ENCODE assay signal across 19 mouse cellular contexts in genomic region chr3:144231419-144231818, GRCm38 (mm10). TPM values are rescaled to one million over a fixed set of nuclear protein-coding genes. Genes with fewer than 3 reads are reported as not detected.
A peak's percentile ranks its signal among the peaks of the same experiment; 100 is the strongest.
DNase-seq lines count a peak whose midpoint lies in the region; TF ChIP-seq lines count a peak whose summit lies in the region.
"Had no signal": no experiment of that assay in that cellular context is flagged by ENCODE, and none has a peak within 500 bp of the region (broad histone marks: within the 10 kb centered on the region; RNA-seq: fewer than 3 reads in every experiment).

No protein-coding gene starts in this region.

- no peak for DNase-seq in heart, embryonic 10.5 days (ENCODE audit: low spot score)
- DNase-seq in heart, postnatal 14 days = no peak
- DNase-seq in B cell, adult 2 months = peak; percentile 19 to 29
- DNase-seq in cerebellum, postnatal 10 days = no peak
- DNase-seq in right cerebral cortex, postnatal 36 days (ENCODE audit: low spot score in 2 of 2) = no peak
- DNase-seq: adrenal gland, adult 8-10 months; adrenal gland, postnatal 36 days; cerebellum, adult 11 months; cerebellum, adult 8-10 months; cerebellum, postnatal 25 days; gastrocnemius, postnatal 10 days; heart, postnatal 4 days had no signal

- intact Hi-C loops in heart, postnatal 14 days (cut with DNase I) = no loop called here

- no peak for TF ChIP-seq CTCF in bone marrow, adult 2 months (IDR thresholded peaks at IDR 0.05; ENCODE audit: control insufficient read depth, insufficient read depth, low read length)
- TF ChIP-seq CTCF in small intestine, adult 2 months (IDR thresholded peaks at IDR 0.05; ENCODE audit: extremely low read depth, insufficient read length, insufficient replicate concordance, low read depth, low read length) = no peak

- no peak overlapping the region for H3K4me3 ChIP-seq in heart, embryonic 10.5 days
- peak overlapping the region; percentile 51 for H3K4me3 ChIP-seq in bone marrow, adult 2 months (replicated peaks; ENCODE audit: control insufficient read depth, low read depth, low read length)
- peak overlapping the region; percentile 16 for H3K4me3 ChIP-seq in small intestine, adult 2 months (ENCODE audit: low read depth, low read length)
- H3K4me3 ChIP-seq: embryonic facial prominence, embryonic 12.5 days; forebrain, embryonic 15.5 days; heart, embryonic 13.5 days; hindbrain, embryonic 13.5 days had no signal

- peaks cover 27% of the 10 kb centered on the region for H3K4me1 ChIP-seq in heart, embryonic 10.5 days
- peaks cover 4% of the 10 kb centered on the region; the same call in 1 of the 2 replicates for H3K4me1 ChIP-seq in bone marrow, adult 2 months (ENCODE audit: control insufficient read depth, insufficient read depth, low read length)
- H3K4me1 ChIP-seq in small intestine, adult 2 months (ENCODE audit: control insufficient read depth, insufficient read depth, insufficient read length, low read length) = peaks cover 2% of the 10 kb centered on the region; the same call in 1 of the 2 replicates
- H3K4me1 ChIP-seq: forebrain, embryonic 15.5 days; hindbrain, embryonic 13.5 days had no signal

- no peaks in the 10 kb centered on the region for H3K9me3 ChIP-seq in heart, embryonic 10.5 days
- H3K9me3 ChIP-seq: embryonic facial prominence, embryonic 12.5 days; forebrain, embryonic 15.5 days; heart, embryonic 13.5 days; hindbrain, embryonic 13.5 days had no signal

- no peaks in the 10 kb centered on the region for H3K27me3 ChIP-seq in heart, embryonic 10.5 days (ENCODE audit: insufficient read depth, poor library complexity, severe bottlenecking)
- no peaks in the 10 kb centered on the region for H3K27me3 ChIP-seq in small intestine, adult 2 months (ENCODE audit: control insufficient read depth, insufficient read depth, low read length)
- H3K27me3 ChIP-seq: embryonic facial prominence, embryonic 12.5 days; heart, embryonic 13.5 days; hindbrain, embryonic 13.5 days had no signal

- no peak for TF ChIP-seq POLR2A in bone marrow, adult 2 months (IDR thresholded peaks at IDR 0.05; ENCODE audit: borderline replicate concordance, control insufficient read depth, low read depth, low read length)
- TF ChIP-seq POLR2A in small intestine, adult 2 months (IDR thresholded peaks at IDR 0.05; ENCODE audit: low read depth, low read length) = no peak

- 70% methylated on average over 7 of the region's 7 CpGs for WGBS in heart, embryonic 10.5 days
- WGBS in bone marrow, adult 2 months = 59% methylated on average over 7 of the region's 7 CpGs
- WGBS in small intestine, adult 2 months = 83% methylated on average over 7 of the region's 7 CpGs

- peak overlapping the region; percentile 67; the same call in 1 of the 2 replicates for H3K27ac ChIP-seq in heart, embryonic 10.5 days
- H3K27ac ChIP-seq in bone marrow, adult 2 months (ENCODE audit: control insufficient read depth, insufficient read depth, low read depth, low read length, poor library complexity) = peak overlapping the region; percentile 58; the same call in 1 of the 2 replicates
- H3K27ac ChIP-seq in small intestine, adult 2 months (ENCODE audit: insufficient read depth, low read depth, low read length) = no peak overlapping the region
- H3K27ac ChIP-seq: embryonic facial prominence, embryonic 12.5 days; forebrain, embryonic 15.5 days; heart, embryonic 13.5 days; hindbrain, embryonic 13.5 days; hindbrain, postnatal 0 days had no signal

- no peaks in the 10 kb centered on the region for H3K36me3 ChIP-seq in heart, embryonic 10.5 days
- H3K36me3 ChIP-seq in small intestine, adult 2 months (ENCODE audit: control insufficient read depth, insufficient read depth, low read length) = no peaks in the 10 kb centered on the region
- H3K36me3 ChIP-seq: embryonic facial prominence, embryonic 12.5 days; forebrain, embryonic 15.5 days; heart, embryonic 13.5 days; hindbrain, embryonic 13.5 days had no signal

RNA-seq across cellular contexts. Expression of gene Lmo4, which starts 26.4 kb away (rescaled TPM):
- polyA plus RNA-seq in heart, embryonic 10.5 days (2016; fragmentation: Nextera tagmentation; extraction: Ambion mirVana) = 35.8 and 42.4 TPM in 2 replicates
- total RNA-seq in heart, postnatal 14 days (2021) = 10 to 100 TPM; 33.2 to 34.5 TPM
- polyA plus RNA-seq in bone marrow, adult 2 months (2011; ENCODE audit: insufficient read depth, insufficient read length, low replicate concordance, missing spikeins) = 54.7 and 73.1 TPM in 2 replicates
- polyA plus RNA-seq in small intestine, adult 2 months (2012; rRNA removed) = 23.8 and 27.6 TPM in 2 replicates

Comparison
In these comparisons a context has a peak if more than half of its experiments do, and no peak if none do; other contexts are left out.
1. DNase-seq: peak in B cell, adult 2 months (2 of 2); none in heart, embryonic 10.5 days (single experiment), heart, postnatal 14 days (0 of 2), cerebellum, postnatal 10 days (0 of 2) and right cerebral cortex, postnatal 36 days (0 of 2).